Mouse (Mus musculus): ENCODE data around the gene Mef2b.

The Mef2b gene

GRCm38 (mm10) chr8:70139026-70139857 lies at the start of gene Mef2b, which contains the start of the genes Rfxank and Borcs8:
TSS of gene Mef2b (plus strand) at chr8:70139711.
TSS of gene Rfxank (minus strand) at chr8:70139154.
TSS of gene Borcs8 (plus strand) at chr8:70139499.
- DNase-seq: peak; percentile 100

GRCm38 (mm10) chr8:70092786-70093185 lies 46.7 kb upstream of the Mef2b start:
- DNase-seq: no peak

- DNase-seq: no peak
Measured at GRCm38 (mm10) chr8:70099276-70099675, 40.2 kb upstream of the Mef2b start.

- DNase-seq: no peak
Measured at GRCm38 (mm10) chr8:70100241-70100640, 39.3 kb upstream of the Mef2b start.

- DNase-seq: peak; percentile 22 to 25
Measured at GRCm38 (mm10) chr8:70104506-70104905, 35.0 kb upstream of the Mef2b start.

- no peak for DNase-seq
Measured at GRCm38 (mm10) chr8:70104922-70105321, 34.6 kb upstream of the Mef2b start.

GRCm38 (mm10) chr8:70110451-70110850 lies 29.1 kb upstream of the Mef2b start:
- no peak for DNase-seq

GRCm38 (mm10) chr8:70111192-70111795 lies 28.2 kb upstream of the Mef2b start:
- DNase-seq: no peak

- DNase-seq: no peak
Measured at GRCm38 (mm10) chr8:70112401-70113016, 27.0 kb upstream of the Mef2b start.

GRCm38 (mm10) chr8:70114488-70114887 lies 25.0 kb upstream of the Mef2b start:
- DNase-seq: no peak

GRCm38 (mm10) chr8:70114892-70115291 lies 24.6 kb upstream of the Mef2b start:
- no peak for DNase-seq

GRCm38 (mm10) chr8:70117611-70118010 lies 21.9 kb upstream of the Mef2b start:
- no peak for DNase-seq

GRCm38 (mm10) chr8:70118726-70119700 lies 20.5 kb upstream of the Mef2b start:
- no peak for DNase-seq

- peak; percentile 45 to 59 for DNase-seq
Measured at GRCm38 (mm10) chr8:70120667-70121066, 18.8 kb upstream of the Mef2b start, which contains the start of gene Ncan. TSS of gene Ncan (minus strand) at chr8:70120873.

- DNase-seq: peak in 1 of 2 experiments; percentile 23
Measured at GRCm38 (mm10) chr8:70122863-70123262, 16.6 kb upstream of the Mef2b start.

- DNase-seq: no peak
Measured at GRCm38 (mm10) chr8:70124992-70125391, 14.5 kb upstream of the Mef2b start.

GRCm38 (mm10) chr8:70128435-70128834 lies 11.1 kb upstream of the Mef2b start:
- DNase-seq: peak; percentile 40 to 43

GRCm38 (mm10) chr8:70129309-70129952 lies 10.1 kb upstream of the Mef2b start:
- peak; percentile 47 to 67 for DNase-seq

GRCm38 (mm10) chr8:70130066-70130465 lies 9.4 kb upstream of the Mef2b start:
- DNase-seq: no peak

- peak; percentile 79 to 86 for DNase-seq
Measured at GRCm38 (mm10) chr8:70131166-70131883, 8.2 kb upstream of the Mef2b start, which contains the start of gene Nr2c2ap. TSS of gene Nr2c2ap (plus strand) at chr8:70131333.

- DNase-seq: no peak
Measured at GRCm38 (mm10) chr8:70134086-70134485, 5.4 kb upstream of the Mef2b start.

Data from kidney, adult 8-10 months (tissue).